Mouse (Mus musculus): ENCODE data around the gene Vwf.

Gene Vwf

DNA sequence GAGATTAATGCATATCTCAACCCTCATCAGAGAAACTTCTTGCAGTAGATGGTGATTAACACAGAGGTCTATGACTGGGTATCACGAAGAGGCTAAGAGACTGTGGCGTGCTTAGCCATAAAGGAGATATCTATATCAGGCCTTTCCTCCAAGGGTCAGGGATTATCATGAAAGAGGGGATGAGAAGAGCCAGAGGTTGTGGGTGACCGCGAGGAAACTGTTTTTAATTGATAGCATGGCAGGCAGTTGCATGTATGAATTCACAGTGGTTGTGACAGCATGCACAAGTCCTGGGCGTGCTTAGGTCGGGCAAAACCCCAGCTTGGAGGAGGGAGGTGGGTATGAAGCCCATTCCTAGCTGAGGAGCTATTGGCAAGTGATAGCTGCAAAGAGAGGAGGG is 5.3 kb upstream of the Vwf start:
- DNase-seq (ENCODE audit: low spot score): no peak

DNA sequence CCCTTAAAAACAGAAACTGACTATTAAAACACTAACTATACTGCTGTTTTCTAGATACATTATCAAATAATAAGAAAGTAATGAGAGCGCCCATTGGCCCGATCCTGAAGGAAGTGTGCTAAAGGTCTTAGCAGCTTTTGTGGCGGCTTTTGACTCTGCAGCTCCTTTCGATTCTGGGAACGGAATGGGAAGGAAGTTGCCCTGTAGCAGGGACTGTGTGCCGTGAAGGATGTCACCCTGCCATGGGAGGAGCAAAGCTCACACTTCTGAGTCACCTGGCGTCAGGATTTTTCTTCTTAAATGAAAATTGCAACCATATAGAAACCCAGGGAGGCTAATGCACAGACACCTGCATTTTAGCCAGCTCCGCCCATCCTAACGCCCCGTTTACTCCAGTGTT is 1.8 kb downstream of the Vwf start:
- DNase-seq (ENCODE audit: low spot score): no peak

DNA sequence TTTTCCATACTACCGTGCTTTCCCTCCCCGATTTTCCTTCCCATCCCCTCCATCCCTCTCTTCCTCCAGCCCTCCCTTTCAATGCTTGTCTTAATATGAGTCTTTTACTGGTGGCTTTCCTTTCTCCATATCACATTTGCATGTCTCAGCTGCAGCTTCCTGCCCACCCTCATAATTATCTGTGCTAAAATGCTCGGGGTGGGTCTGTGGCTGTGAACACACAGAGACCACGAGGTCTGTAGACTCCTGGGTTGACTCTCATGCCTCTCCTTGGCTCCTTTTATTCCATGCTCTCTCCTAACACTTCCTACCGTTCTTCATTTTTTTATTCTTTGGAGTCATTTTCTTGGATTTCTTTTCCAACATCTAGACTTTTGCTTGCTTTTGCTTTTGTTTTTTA is 3.6 kb downstream of the Vwf start:
- no peak for DNase-seq (ENCODE audit: low spot score)

DNA sequence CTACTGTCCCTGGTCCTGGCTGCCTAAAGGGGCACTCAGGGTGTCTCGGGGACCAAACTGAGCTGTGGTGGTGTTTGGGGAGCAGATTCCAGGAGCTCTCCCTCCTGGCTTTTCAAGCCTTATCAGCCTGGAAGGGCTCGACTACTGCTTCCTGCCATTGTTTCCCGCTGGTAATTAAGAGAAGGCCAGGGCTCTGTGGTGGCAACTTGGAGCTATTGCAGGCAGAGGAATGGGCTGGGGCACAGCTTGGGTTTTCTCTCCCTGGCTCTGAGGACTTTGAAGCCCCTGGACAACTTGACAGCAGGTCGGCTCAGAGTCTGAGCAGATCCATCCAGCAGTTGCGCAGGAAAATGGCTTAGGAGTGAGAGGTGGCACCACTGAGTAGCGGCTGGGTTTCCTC is 6.2 kb downstream of the Vwf start:
- no peak for DNase-seq (ENCODE audit: low spot score)

DNA sequence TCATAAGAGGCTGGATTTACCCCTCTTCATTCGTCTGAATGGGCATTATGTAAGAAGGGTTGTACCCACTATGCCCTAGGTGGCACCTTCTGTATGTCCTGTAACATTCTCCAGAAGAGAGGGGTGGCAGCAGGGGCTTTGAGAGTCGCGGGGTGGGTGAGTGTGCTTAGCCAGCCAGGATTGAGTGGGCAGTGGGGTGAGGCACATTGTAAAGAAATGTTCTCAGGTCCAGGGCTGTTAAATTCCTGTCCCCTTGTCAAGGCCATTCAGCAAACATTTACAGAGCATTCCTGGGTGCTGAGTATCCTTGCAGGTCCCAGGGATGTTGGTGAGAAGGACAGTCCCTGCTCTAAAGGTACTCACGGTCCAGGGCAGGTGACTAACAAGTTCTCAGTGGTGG is 7.0 kb downstream of the Vwf start:
- no peak for DNase-seq (ENCODE audit: low spot score)

DNA sequence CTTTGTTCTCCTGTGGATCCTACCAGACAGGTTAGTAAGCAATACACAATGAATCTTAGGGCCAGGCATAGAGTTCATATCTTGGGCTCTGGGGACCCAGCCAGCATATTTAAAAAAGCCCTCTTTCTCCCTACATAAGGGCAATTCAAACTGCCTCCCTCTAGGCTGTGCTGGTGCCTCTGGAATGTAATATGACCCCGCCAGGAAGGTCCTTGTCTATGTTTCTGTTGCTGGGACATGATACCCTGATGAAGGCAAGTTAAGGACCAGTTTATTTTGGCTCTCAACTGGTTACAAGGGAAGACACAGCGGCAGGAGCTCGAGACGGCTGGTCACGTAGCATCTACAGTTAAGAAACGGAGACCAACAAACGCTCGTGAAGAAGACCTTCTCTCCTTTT is 12.3 kb downstream of the Vwf start:
- no peak for DNase-seq (ENCODE audit: low spot score)

GRCm38 (mm10) chr6:125561031-125561430 is 14.5 kb downstream of the Vwf start:
- no peak for DNase-seq (ENCODE audit: low spot score)

- DNase-seq (ENCODE audit: low spot score): no peak
Observed at GRCm38 (mm10) chr6:125561521-125561920, 14.9 kb downstream of the Vwf start.

DNA sequence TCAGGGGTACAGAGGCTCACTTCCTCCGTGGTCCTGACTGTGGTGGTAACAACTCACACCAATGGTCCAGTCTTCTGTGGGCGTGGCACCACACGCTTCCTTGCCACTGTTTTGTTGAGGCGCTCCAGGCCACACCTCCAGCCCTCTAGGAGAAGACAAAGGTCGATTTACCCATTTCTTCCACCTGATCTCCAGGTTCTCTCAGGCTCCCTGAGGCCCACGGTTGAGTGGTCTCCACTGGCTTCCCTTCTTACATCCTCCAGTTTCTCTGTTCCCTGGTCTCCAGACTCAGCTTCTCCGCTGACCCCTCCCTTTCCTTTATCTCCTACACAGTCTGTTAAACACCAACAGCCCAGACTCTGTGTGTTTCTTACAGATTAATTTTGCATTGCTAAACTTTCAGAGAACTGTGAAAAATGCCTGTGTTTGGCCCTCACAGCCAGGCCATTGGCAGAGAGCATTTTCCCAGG is 18.3 kb downstream of the Vwf start:
- DNase-seq (ENCODE audit: low spot score): no peak

GRCm38 (mm10) chr6:125565326-125565725 is 18.8 kb downstream of the Vwf start:
- DNase-seq (ENCODE audit: low spot score): no peak

- no peak for DNase-seq (ENCODE audit: low spot score)
Observed at GRCm38 (mm10) chr6:125566656-125567055, 20.1 kb downstream of the Vwf start.

GRCm38 (mm10) chr6:125568381-125568780 is 21.8 kb downstream of the Vwf start:
- no peak for DNase-seq (ENCODE audit: low spot score)

DNA sequence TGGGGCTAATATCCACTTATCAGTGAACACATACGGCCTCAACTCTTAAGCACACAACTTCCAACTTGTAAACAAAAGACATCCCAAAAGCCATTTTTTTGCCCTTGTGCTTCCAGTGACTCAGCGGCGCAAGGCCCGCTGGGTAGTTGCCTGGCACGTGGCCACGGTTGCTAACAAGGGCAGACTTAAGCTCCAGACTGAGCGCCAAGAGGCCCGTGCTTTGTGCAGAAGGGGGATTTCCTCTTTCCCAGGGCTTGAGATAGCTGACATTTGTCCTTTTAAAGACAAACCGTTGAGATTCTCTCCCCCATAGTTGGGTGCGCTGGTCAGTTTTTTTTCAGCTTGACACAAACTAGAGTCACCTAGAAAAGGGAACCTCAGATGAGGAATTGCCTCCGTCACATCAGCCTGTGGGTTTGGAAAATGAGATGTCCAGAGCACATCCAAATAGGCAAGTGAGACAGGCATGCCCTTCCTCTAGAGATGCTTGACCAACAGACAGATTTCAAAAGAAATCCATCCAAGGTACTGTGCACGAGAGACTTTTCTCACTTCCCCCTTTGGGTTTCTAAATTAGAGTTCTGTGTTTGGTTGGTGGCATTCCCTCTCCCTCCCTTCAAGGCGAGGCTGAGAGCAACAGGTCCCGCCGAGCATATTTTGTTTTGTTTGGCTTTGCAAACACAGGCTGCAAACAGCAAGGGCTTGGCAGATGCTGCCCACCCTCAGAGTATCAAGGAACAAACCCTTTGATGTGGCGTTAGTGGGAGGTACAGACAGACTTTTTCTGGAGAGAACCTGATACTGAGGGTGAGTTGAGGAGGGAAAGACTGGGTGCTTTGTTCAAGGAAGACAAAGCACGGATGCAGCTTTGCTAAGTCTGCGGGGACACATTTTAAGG is 26.0 kb downstream of the Vwf start:
- peak; percentile 19 for DNase-seq (ENCODE audit: low spot score)

- peak; percentile 78 for DNase-seq (ENCODE audit: low spot score)
Observed at GRCm38 (mm10) chr6:125573189-125573928, 26.8 kb downstream of the Vwf start.

- no peak for DNase-seq (ENCODE audit: low spot score)
Observed at GRCm38 (mm10) chr6:125575080-125575479, 28.5 kb downstream of the Vwf start.

DNA sequence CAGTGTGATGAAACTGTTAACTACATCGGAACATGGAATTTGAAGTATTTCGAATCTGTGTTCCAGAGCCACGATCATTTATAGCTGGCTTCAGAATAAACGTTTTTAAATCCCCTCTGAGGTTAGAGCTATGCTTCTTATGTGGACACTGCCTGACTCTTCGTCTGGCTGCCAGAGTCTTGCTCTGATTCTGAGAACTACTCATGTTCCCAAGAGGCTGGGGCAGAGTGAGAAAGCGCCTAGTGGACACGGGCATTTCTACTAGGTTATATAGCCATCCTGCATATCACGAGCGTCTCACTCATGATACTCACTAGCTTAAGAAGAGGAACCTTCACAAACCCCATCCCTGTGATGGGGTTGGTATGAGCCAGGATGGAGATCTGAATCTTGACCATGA is 30.7 kb downstream of the Vwf start:
- no peak for DNase-seq (ENCODE audit: low spot score)

GRCm38 (mm10) chr6:125577882-125578646 is 31.5 kb downstream of the Vwf start:
- DNase-seq (ENCODE audit: low spot score): no peak

GRCm38 (mm10) chr6:125578647-125579011 is 32.1 kb downstream of the Vwf start:
- DNase-seq (ENCODE audit: low spot score): no peak

DNA sequence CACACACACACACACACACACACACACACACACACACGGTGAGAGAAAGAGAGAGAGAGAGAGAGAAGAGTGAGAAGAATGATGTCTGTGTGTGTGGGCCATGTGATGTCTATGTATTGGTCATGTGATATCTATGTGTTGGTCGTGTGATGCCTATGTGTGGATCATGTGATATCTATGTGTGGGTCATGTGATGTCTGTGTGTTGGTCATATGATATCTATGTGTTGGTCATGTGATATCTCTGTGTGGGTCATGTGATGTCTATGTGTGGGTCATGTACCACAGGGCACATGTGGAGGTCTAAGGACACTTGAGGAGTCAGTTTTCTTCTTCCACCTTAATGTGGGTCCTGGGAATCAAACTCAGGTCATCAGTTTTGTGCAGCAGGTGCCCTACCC is 33.3 kb downstream of the Vwf start:
- no peak for DNase-seq (ENCODE audit: low spot score)

DNA sequence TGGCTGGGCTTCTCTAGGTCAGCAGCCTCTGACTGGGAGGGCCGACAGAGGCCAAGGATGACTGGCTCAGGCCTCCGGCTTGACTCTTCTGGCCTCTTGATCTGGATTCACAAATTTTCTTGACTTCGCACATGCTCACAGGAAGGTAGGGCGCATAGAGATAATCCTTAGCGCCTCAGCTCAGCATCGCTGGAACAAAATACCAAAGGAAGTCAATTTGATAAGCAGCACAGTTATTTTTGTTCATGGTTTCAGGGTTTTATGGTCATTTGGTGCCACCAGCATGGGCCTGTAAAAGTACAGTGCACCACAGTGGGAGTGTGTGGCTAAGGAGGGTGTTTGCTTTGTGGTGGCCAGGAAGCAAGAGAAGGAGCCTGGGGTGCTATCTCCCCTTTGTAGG is 37.1 kb downstream of the Vwf start:
- DNase-seq (ENCODE audit: low spot score): no peak

GRCm38 (mm10) chr6:125584266-125584665 is 37.7 kb downstream of the Vwf start:
- no peak for DNase-seq (ENCODE audit: low spot score)

GRCm38 (mm10) chr6:125585579-125585978 is 39.0 kb downstream of the Vwf start:
- DNase-seq (ENCODE audit: low spot score): no peak

Measured in retina, embryonic 14.5 days (tissue).